Mouse (Mus musculus) gastrocnemius, postnatal 36 days (tissue): ENCODE data around the gene B4galt5. TPM values are rescaled to one million over a fixed set of nuclear protein-coding genes. Genes with fewer than 3 reads are reported as not detected.

Experiments used
- DNase-seq, 2 experiments: peaks; one replicate each; pipeline ENCODE4 v3.0.0; 2022
- intact Hi-C: fragments of 180-260 bp; cut with DNase I; formaldehyde crosslinking; loops from one replicate; pipeline ENCODE4 v1.15.1; 2025
- total RNA-seq, 2 experiments: library from RNA; stranded (reverse); gene quantifications; 2 replicates each; pipeline ENCODE4 v1.2.3; 2021

B4galt5 gene
- total RNA-seq, 2 experiments from 2014 or later: 6.9 TPM

DNA sequence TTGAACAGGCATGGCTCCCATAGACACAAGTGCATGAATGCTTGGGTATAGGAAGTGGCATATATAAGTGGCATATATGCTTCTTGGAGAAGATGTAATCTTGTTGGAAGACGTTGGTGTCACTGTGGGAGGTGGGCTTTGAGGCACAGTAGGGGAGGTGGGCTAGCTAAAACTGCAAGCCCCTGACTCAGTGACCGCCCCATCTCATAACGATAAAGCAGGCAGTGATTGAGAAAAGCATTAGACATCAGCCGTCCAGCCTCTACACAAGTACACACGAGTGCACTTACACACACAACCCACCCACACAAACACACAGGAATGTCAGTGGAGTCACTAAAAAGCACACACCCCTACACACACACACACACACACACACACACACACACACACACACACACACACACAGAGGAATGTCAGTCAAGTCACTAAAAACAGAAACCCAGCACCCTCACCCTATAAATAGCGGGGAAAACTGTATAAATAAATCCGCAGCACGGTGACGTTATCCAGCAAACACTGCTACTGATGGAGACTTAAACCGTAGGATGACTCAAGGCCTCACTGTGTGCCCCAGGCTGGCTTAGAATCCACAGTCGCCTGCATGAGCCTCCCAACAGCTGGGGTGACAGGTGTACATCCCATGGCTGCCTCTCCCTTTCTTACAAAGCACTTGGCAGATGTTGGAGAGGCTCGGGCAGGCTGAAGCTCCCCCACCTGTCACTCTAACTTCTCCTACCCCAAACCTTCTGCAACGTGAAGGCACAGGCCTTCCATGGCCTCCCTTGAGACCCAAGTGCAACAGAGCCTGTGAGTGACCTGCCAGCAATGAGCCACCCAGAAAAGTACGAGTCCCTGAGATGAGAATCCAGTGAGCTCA lies 81.2 kb downstream of the B4galt5 start:
- intact Hi-C loops: no loop called here

DNA sequence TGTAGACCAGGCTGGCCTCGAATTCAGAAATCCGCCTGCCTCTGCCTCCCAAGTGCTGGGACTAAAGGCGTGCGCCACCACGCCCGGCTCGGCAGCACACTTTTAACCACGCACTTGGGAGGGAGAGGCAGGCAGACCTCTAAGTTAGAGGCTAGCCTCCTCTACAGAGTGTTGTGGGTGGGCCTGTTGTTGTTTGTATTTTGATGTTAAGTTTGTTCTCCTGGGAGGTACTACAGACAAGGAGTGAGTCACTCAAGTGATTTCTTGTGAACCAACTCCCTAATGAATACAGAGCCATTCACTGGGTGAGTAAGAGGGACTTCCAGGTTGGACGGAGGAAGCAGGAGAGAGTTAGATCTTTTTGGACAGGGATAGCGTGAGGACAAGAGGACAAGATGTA lies 82.8 kb downstream of the B4galt5 start:
- DNase-seq: peak in 1 of 2 experiments; percentile 6
- intact Hi-C loops: no loop called here

More for the DNA sequence above, 81.2 kb downstream of the B4galt5 start:
- peak in 1 of 2 experiments; percentile 13 for DNase-seq

DNA sequence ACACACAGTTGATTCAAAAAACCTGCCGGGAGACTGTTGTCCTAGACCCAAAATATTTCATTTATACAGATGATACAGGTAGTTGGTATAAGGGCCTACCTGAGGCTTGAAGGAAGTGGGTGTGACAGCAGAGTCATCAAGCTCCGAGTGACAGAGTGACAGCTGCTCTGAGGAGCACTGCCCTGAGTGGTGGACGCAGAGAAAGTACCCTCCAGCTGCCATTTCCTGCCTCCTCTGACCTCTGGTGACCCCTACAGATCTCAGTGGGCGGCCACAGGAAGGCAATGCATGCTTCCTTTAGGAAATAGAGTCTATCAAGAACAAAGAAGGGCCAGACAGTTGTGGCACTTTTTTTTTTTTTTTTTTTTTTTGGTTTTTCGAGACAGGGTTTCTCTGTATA lies 83.2 kb downstream of the B4galt5 start:
- DNase-seq: peak in 1 of 2 experiments; percentile 5
- intact Hi-C loops: no loop called here

DNA sequence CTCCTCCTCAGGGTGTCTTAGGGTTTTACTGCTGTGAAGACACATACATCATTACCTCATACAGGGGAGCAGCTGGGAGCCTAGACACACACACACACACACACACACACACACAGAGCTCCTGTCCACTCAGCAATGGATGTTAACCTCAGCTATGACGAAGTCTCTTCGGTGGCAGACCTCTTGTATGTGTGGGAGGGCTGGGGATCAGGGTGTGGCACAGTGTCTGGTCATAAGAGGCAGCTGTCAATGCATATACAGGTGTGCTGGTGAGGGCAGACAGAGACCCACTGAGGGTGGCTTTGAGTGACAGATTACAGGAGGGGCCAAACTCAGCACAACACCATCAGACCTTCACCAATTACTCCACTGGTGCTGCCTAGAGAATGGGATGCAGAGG lies 84.0 kb downstream of the B4galt5 start:
- intact Hi-C loops: no loop called here

DNA sequence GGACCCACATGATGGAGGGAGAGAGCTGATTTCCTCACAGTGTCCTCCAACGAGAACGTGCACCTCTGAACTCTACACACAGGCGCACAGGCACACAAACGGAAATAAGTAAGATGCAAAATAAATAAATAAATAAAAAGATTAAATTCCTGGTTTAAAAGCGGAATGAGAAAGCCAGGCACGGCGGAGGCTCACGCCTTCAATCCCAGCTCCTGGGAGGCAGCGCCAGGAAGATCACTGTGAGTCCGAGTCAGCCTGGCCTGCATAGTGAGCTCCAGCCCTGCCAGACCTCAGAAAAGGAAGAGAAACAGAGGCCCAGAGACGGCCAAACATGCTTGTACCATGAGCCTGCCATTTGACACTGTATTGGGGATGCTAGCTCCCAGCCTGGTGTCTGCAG lies 85.1 kb downstream of the B4galt5 start:
- intact Hi-C loops: no loop called here
- DNase-seq: peak in 1 of 2 experiments; percentile 13

More for the DNA sequence above, 84.0 kb downstream of the B4galt5 start:
- peak in 1 of 2 experiments; percentile 8 for DNase-seq

DNA sequence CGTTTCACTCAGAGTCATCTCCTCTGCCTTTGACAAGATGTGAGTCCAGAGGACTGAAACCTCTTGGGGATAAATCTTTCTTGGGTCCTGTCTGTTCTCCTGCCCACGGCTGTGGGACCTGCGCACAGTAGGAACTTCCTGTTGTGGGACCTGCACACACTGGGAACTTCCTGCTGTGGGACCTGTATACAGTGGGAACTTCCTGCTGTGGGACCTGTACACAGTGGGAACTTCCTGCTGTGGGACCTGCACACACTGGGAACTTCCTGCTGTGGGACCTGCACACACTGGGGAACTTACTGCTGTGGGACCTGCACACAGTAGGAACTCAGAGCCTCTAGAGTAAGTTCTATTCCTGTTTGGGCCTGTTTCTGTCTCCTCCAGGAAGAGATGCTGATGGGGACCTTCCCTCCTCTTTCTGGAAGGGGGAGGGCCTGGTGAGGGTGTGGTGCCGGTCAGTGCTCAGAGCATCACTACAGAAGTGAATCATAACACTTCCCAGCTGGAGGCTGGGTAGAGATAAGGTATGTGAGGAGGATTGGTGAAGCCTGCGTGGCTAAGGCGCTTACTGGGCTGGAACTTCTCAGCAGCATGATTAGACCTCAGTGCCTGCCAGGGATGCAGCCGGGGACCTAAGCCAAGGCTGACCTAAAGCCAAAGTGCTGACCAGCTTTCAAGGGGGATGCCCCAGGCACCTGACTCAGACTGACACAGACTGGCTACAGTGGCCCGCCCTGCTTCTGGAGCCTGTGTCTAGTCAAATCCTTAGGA lies 85.8 kb downstream of the B4galt5 start:
- intact Hi-C loops: no loop called here
- peak in 1 of 2 experiments; percentile 24 for DNase-seq

DNA sequence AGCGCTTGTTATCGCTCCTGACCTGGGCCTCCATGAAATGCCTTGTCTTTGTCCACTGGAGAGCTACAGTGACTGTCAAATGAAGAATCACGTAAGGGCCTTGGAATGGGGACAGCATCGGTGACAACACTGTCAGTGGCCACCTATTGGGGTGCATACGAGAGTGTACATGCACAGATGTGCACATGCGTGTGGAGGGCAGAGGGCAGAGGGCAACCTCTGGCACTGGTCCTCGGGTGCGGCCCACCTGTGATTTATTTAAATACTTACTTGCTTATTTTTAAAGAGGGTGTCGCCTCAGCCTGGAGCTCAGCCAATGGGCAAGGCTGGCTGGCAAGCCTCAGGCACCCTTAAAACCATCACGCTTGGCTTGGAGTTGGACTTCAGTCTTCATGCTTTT lies 86.5 kb downstream of the B4galt5 start:
- intact Hi-C loops: no loop called here
- peak in 1 of 2 experiments; percentile 10 for DNase-seq

DNA sequence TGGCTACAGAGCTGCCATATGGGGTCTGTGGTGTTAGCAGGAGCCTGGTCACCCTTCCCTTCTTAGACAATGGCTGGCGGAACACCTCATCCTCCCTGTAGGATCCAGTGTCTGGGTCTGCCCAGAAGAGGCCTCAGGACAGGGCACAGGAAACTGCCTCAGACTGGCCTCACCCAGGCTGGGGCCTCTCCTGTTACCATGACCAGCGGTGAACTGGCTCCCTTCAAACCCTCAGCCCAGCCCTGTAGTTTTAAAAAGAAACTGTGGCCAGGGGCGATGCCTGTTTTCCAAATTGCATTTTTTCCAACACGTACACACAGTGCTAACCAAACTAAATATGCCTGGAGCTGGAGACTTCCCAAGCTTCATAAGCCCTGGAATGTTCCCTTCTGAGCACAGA lies 87.9 kb downstream of the B4galt5 start:
- DNase-seq: no peak
- intact Hi-C loops: no loop called here

DNA sequence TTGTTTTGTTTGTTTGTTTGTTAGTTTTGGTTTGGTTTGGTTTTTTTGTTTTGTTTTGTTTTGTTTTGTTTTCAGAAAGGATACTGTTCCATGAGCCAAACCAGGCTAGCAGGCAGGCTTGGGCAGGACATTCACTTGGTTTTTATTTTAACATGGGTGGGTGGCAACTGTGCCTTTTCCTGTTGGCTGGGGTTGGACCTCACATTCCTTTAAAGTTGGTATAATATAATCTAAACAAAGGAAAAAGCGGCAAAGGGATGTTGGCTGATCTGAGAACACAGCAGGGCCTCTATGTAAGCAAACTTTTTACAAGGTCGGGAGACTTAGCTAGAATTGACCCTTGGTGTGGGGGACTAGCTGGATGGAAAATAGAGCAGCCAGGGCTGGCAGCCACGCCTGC lies 91.2 kb downstream of the B4galt5 start:
- DNase-seq: no peak
- intact Hi-C loops: no loop called here

DNA sequence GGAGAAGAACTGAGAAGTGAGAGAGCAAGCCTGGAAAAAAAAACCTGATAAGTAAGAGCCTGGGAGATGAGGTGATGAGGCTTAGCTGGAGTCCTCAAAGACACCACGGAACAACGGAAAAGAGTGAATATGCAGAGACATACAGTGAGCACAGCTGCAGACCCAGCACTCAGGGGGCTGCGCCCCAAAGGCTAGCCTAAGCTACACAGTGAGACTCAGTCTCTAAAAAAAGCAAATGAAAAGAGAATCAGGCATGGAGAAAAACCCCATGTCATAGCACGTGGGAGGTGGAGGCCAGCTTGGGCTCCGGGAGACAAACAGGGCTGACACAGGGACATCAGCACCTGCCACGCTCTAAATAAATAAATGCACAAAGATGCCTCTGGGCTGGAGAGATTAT lies 94.2 kb downstream of the B4galt5 start:
- intact Hi-C loops: no loop called here
- no peak for DNase-seq

DNA sequence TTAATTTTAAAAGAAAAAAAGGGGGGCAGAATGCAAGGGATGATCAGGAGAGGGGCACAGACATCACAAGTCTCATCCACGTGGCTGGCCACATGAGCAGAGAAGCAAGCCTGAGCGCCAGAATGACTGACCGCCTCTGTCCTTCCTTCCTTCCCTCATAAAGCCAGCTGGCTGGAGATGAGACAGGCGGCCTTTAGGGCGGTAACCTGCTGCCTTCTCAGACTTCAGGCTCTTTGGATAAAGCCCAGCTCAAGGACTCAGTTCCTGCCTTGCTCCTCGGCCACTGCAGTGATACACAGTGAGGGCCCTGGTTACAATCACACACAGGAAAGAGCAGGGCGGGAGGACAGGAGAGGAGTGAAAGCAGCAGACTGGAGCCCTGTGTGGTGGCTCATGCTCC lies 94.8 kb downstream of the B4galt5 start:
- peak; percentile 73 to 74 for DNase-seq
- intact Hi-C loops: no loop called here

DNA sequence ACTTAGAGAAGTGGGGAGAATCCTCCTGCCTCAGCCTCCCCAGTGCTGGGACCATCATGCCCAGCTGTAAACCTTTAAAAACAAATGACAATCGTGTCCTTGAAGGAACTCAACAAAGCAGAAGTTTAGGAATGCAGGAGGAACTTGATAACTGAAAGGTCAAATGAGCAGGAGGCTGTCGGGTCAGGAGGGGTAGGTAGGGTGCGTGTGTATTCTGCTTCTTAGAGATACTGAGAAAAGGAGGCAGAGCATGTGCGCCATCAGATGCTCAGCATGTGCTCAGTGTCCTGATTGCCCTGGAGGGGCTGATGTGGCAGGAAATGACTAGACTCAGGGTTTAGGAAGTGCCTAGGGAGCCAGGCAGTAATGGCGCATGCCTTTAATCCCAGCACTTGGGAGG lies 95.5 kb downstream of the B4galt5 start:
- DNase-seq: no peak
- intact Hi-C loops: no loop called here

DNA sequence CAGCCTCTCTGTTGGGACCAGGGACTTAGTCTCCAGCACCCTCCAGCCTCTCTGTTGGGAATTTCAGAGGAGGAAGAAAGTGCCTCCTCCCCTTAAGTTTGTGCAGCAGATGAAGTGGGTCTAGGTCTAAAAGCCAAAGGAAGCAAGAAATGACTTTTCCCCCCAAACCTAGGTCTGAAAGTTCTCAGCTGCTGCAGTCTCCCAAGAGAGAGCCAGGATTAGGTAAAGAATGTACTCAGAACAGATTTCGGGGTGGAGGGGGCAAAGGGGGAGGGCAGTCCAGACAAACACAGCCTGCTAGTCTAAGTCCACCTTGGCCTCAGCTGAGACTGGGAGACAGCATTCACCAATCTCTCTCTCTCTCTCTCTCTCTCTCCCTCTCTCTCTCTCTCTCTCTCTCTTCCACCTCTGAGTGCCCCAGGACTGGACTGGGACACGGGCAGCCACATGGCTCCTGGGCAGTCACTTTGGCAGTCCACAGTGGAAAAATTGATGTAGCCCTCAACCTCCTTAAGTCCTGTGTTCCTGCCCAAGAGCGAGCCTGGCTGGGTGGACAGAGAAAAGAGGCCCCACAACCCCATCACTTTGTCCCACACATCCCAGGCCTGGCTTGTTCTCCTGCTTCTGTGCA lies 96.8 kb downstream of the B4galt5 start:
- intact Hi-C loops: no loop called here
- no peak for DNase-seq

DNA sequence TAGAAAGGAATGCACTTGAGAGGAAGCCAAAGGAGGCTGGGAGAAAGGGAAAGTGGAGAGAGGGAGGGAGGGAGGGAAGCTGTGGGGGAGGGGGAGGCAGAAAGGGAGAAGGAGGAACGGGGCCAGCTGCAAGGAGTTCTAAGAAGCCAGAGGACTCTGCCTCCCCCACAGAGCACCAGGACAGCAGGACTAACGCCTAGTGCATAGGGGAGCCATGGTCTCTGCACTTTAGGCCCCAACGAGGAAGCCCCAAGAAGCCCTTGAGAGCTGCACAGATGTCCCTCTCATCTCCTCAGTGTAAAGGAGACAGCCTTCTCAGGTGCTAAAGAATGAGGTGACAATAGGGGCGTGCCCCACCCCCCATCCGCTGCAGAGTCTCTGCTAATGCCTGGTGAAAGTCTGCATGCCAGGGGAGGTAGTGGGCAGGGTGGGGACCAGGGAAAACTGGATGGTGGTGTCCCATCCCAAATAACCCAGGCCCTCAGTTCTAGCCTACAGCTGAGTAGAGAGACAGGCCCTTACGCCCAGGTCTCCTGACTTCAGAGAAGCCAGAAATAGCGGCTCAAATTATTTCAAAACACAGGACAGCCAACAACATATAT lies 98.1 kb downstream of the B4galt5 start:
- no peak for DNase-seq
- intact Hi-C loops: no loop called here

DNA sequence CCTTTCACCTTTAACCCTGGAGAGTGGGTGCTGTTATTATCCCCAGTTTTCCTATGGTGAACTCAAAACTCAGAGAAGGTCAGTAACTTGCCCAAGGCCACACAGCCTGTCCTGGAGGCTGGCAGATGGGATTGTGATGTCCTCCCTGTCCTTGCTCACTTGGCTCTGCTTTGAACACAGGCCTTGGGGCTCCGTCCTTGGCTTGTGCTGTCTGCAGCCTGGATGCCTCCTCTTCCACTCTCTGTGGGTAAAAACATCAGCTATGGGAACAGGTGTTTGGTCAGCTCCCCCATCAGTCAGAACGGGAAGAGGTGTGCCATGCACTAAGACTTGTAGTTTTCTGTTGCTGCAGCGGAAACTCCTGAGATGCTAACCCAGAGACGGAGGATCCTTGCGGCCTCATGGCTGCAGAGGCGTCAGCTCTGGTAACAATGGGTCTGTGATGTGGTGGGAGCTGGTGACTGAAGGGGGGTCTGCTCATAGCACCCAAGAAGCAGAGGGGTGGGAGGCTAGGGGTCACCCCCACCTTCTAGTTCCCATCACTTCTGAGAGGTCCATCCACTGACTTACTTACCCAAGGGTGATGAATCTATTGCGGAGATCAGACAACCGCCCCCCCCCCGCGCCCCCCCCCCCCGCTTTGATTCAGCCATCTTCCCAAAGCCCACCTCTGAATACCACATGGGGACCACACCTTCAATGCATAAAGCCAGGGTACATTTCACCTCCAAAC lies 98.8 kb downstream of the B4galt5 start:
- no peak for DNase-seq
- intact Hi-C loops: no loop called here

DNA sequence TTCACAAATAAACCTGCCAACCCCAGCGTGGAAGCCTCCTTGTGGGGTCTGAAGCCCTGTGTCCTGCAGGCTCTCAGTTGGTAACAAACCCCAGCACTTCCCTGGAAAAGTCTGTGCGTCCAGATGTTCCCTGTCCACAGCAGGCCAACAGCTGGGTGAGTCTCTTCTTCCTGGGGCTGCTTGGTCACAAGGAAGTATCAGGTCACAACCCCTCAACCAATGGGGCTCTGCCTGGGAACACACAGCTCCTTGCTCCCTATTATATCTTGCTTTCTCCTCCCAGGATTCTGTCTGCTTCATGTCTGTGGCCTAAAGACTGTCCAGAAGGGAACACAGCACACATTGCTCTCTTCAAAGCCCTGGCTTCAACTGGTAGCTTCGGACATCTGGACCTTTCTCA lies 99.4 kb downstream of the B4galt5 start:
- no peak for DNase-seq
- intact Hi-C loops: no loop called here
